Mouse (Mus musculus) cerebellum, adult 2 months (tissue): ENCODE measurements around the gene Ntm.

Experiments
- CTCF ChIP-seq: fragments of 200-500 bp; IDR thresholded peaks from 2 replicates; pipeline ENCODE4 v1.5.1; 2011; ENCODE audit warnings: low read depth, mild to moderate bottlenecking, control low read depth, low read length, moderate library complexity, borderline replicate concordance; ENCODE audit not compliant: insufficient read depth
- POLR2A ChIP-seq: fragments of 200-500 bp; IDR thresholded peaks from 2 replicates; pipeline ENCODE4 v1.6.1; 2011; ENCODE audit warnings: low read length, control low read depth, borderline replicate concordance; ENCODE audit not compliant: insufficient read depth

DNA sequence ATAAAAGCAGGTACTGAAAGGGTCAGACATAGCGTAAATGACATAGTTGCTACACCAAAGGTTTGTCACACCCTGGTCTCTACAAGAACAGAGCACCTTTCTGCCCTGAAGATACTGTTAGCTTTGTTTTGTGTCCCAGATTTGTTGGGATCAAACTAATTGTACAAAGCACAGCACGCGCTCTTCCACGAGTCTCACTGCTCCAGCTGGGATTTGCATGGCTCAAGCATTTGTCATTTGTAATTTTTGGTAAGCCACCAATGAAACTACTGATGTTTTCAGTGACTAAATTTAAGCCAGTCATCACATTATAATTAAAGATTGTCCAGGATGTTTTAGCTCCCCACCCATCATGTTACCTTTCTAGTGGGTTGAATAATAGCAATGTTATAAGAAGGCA lies 735.2 kb downstream of the Ntm start:
- no peak for TF ChIP-seq CTCF
- TF ChIP-seq POLR2A, result no peak
